Mouse (Mus musculus): Measurements from ENCODE around the gene Cdkn2a. TPM values are rescaled to one million over a fixed set of nuclear protein-coding genes. Genes with fewer than 3 reads are reported as not detected.

Gene Cdkn2a
- polyA plus RNA-seq, 1 experiment from 2014 or later, result not detected

DNA sequence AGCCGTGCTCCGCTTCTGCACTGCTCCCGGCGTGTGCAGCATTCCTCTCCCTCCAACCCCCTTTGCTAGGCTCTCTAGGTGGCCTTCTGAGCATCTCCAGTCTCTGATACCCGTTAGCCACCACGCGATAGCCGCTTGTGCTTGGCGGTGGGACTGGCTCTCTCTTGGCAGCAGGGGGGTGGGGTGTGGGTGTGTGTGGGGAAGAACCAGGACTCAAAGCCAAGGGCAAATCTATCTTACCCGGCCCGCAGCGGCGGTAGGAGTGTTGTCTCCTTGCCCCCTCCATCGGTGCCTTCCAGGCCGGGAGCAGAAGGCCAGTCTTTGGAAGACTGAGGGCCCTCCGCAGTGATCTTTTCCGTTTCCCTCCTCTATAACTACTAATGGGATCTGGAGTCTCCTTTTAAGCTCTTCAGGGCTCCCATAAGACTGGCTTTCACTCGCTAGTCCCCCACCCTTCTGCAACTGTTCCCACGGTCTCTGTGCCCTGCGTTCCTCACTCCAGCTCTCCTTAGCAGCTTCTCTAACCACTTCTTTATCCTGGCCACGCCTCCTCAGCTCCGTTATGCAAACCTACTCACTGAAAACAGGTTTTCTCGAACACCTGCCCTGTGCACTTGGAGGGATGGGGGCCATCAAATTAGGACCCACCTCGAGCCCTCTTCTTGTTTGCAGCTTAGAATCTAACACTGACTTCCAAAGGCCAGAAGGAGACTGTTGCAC, 19.5 kb downstream of the Cdkn2a start:
- H3K27me3 ChIP-seq (ENCODE audit: control insufficient read depth, insufficient read depth, low read length), result peaks cover 90% of the 10 kb centered on the region
- ATAC-seq (ENCODE audit: low FRiP score), result no peak; the same call in 1 of the 2 replicates
- H3K9me3 ChIP-seq (ENCODE audit: control insufficient read depth, low read length), result no peaks in the 10 kb centered on the region
- DNase-seq (ENCODE audit: low spot score), result peak; percentile 56
- H3K9ac ChIP-seq (ENCODE audit: low read depth, low read length), result no peak overlapping the region
- no peak overlapping the region for H3K4me2 ChIP-seq (replicated peaks; ENCODE audit: low read depth, low read length)
- H3K4me1 ChIP-seq (replicated peaks; ENCODE audit: control insufficient read depth, insufficient read depth, low read length), result no peaks in the 10 kb centered on the region
- 2% methylated on average over 24 of the region's 24 CpGs for WGBS
- no peak overlapping the region for H3K4me3 ChIP-seq (ENCODE audit: low read depth, low read length)
- no peak overlapping the region for H3K27ac ChIP-seq (ENCODE audit: low read depth, low read length)
- no peaks in the 10 kb centered on the region for H3K36me3 ChIP-seq (ENCODE audit: control insufficient read depth, insufficient read depth, low read length)

DNA sequence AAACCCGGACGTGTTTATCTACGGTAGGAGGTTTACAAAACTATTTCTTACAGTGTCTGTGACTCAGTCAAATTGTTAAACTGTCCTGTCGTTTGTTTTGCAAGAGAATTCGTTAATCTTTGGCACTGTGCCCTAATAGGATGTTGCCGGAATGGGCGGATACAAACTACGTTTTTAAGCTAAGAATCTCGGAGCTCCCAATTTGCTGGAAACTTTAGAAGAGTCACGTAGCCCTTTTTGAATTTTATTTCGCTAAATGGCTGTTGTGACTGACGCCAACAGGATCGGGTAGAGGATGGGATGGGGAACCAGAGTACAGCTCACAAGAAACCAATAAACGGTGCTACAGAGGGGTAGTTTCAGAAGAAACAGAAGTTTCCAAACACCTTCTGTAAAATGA, 20.4 kb downstream of the Cdkn2a start:
- Histone ChIP-seq H3K9ac (ENCODE audit: low read depth, low read length) (no peak overlapping the region), H3K27me3 (ENCODE audit: control insufficient read depth, insufficient read depth, low read length) (peaks cover 83% of the 10 kb centered on the region), H3K27ac (ENCODE audit: low read depth, low read length) (no peak overlapping the region), H3K36me3 (ENCODE audit: control insufficient read depth, insufficient read depth, low read length) (no peaks in the 10 kb centered on the region), H3K4me1 (replicated peaks; ENCODE audit: control insufficient read depth, insufficient read depth, low read length) (no peaks in the 10 kb centered on the region), H3K9me3 (ENCODE audit: control insufficient read depth, low read length) (no peaks in the 10 kb centered on the region), H3K4me3 (ENCODE audit: low read depth, low read length) (no peak overlapping the region), H3K4me2 (replicated peaks; ENCODE audit: low read depth, low read length) (no peak overlapping the region)
- WGBS, result 2% methylated on average over 14 of the region's 14 CpGs
- no peak for DNase-seq (ENCODE audit: low spot score)
- no peak for ATAC-seq (ENCODE audit: low FRiP score)

DNA sequence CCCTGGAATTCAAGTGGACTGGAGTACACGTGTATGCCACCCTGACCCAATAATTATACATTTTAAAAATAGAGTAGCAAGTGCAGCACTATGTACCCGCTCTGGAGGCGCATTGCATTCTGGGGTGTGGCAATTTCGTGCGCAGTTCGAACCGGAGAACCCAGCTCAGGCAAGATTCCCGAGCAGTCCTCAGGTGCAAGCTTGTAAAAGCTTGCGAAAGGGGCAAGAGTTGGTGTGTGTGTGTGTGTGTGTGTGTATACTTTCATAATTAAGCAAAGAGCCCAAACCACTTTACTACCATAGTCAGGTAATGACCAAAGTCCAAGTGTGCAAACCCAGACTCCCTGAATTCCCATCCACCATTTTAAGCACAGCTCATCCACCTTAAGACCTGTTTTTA, 20.9 kb downstream of the Cdkn2a start:
- no peak overlapping the region for H3K9ac ChIP-seq (ENCODE audit: low read depth, low read length)
- H3K36me3 ChIP-seq (ENCODE audit: control insufficient read depth, insufficient read depth, low read length), result no peaks in the 10 kb centered on the region
- H3K27ac ChIP-seq (ENCODE audit: low read depth, low read length), result no peak overlapping the region
- no peaks in the 10 kb centered on the region for H3K4me1 ChIP-seq (replicated peaks; ENCODE audit: control insufficient read depth, insufficient read depth, low read length)
- DNase-seq (ENCODE audit: low spot score), result peak; percentile 68
- no peak overlapping the region for H3K4me3 ChIP-seq (ENCODE audit: low read depth, low read length)
- no peak for ATAC-seq (ENCODE audit: low FRiP score)
- WGBS, result 1% methylated on average over 9 of the region's 9 CpGs
- H3K4me2 ChIP-seq (replicated peaks; ENCODE audit: low read depth, low read length), result no peak overlapping the region
- no peaks in the 10 kb centered on the region for H3K9me3 ChIP-seq (ENCODE audit: control insufficient read depth, low read length)
- H3K27me3 ChIP-seq (ENCODE audit: control insufficient read depth, insufficient read depth, low read length), result peaks cover 79% of the 10 kb centered on the region

DNA sequence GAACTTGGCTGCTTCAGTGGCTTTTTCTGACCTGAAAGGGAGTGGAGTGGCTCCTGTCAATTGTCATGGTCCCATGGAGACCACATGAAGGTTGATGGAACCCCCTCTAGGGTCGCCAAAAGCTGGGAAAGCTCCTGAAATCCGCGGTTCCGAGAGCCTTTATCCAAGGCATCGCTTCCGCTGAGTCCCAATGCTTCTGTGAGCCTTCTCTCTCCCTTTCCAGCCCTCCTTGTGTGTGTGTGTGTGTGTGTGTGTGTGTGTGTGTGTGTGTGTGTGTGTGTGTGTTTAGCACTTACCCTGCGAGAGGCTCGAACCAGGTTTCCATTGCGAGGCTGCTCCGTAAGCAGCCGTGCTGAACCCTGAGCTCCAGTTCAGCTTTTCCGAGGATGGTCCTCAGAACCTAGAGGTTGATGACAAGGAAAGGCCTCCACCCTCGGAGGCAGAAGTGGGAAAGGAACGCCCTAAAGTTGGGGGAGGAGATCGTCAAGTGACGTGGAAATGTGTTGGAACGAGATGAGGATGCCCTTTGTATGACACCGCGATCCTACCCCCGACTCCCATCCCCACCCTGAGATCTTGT, 21.4 kb downstream of the Cdkn2a start:
- ATAC-seq (ENCODE audit: low FRiP score) (peak; percentile 6; the same call in 1 of the 2 replicates), DNase-seq (ENCODE audit: low spot score) (peak; percentile 57)
- Histone ChIP-seq H3K27ac (ENCODE audit: low read depth, low read length) (no peak overlapping the region), H3K4me1 (replicated peaks; ENCODE audit: control insufficient read depth, insufficient read depth, low read length) (no peaks in the 10 kb centered on the region), H3K9ac (ENCODE audit: low read depth, low read length) (no peak overlapping the region), H3K9me3 (ENCODE audit: control insufficient read depth, low read length) (no peaks in the 10 kb centered on the region), H3K4me2 (replicated peaks; ENCODE audit: low read depth, low read length) (no peak overlapping the region), H3K27me3 (ENCODE audit: control insufficient read depth, insufficient read depth, low read length) (peaks cover 75% of the 10 kb centered on the region), H3K36me3 (ENCODE audit: control insufficient read depth, insufficient read depth, low read length) (no peaks in the 10 kb centered on the region), H3K4me3 (ENCODE audit: low read depth, low read length) (no peak overlapping the region)
- WGBS, result under 1% methylated on average over 20 of the region's 20 CpGs

GRCm38 (mm10) chr4:89272101-89272718, 22.2 kb downstream of the Cdkn2a start:
- 3% methylated on average over 18 of the region's 18 CpGs for WGBS
- Histone ChIP-seq H3K36me3 (ENCODE audit: control insufficient read depth, insufficient read depth, low read length) (no peaks in the 10 kb centered on the region), H3K4me2 (replicated peaks; ENCODE audit: low read depth, low read length) (no peak overlapping the region), H3K9me3 (ENCODE audit: control insufficient read depth, low read length) (no peaks in the 10 kb centered on the region), H3K9ac (ENCODE audit: low read depth, low read length) (no peak overlapping the region), H3K4me1 (replicated peaks; ENCODE audit: control insufficient read depth, insufficient read depth, low read length) (no peaks in the 10 kb centered on the region), H3K27me3 (ENCODE audit: control insufficient read depth, insufficient read depth, low read length) (peaks cover 67% of the 10 kb centered on the region), H3K27ac (ENCODE audit: low read depth, low read length) (no peak overlapping the region), H3K4me3 (ENCODE audit: low read depth, low read length) (no peak overlapping the region)
- peak; percentile 51 for DNase-seq (ENCODE audit: low spot score)
- ATAC-seq (ENCODE audit: low FRiP score), result 0 out of 2 replicates have a peak, but pooled peaks have one; percentile 28

DNA sequence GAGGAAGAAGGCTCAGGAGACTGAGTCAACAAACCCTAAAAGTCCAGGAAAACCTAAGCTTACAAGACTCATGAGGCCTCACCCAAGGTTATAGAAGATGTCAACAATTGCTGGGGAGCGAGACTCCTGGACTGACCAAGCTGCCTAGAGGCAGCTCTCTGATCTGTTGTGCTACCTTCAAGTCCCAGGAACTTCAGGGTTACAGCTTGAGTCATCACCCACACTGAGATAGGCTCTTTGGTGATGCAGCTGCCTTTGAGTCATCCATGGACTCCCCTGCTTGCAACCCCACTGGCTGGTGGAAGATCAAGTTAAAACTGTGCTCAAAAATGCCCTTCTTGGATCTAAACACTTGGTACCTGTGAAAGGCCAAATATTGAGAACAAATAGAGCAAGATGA, 36.7 kb downstream of the Cdkn2a start:
- H3K4me1 ChIP-seq (replicated peaks; ENCODE audit: control insufficient read depth, insufficient read depth, low read length), result no peaks in the 10 kb centered on the region
- no peak overlapping the region for H3K4me3 ChIP-seq (ENCODE audit: low read depth, low read length)
- H3K36me3 ChIP-seq (ENCODE audit: control insufficient read depth, insufficient read depth, low read length), result no peaks in the 10 kb centered on the region
- no peak overlapping the region for H3K4me2 ChIP-seq (replicated peaks; ENCODE audit: low read depth, low read length)
- H3K27ac ChIP-seq (ENCODE audit: low read depth, low read length), result no peak overlapping the region
- ATAC-seq (ENCODE audit: low FRiP score) (no peak), DNase-seq (ENCODE audit: low spot score) (no peak)
- no peaks in the 10 kb centered on the region for H3K27me3 ChIP-seq (ENCODE audit: control insufficient read depth, insufficient read depth, low read length)
- no peaks in the 10 kb centered on the region for H3K9me3 ChIP-seq (ENCODE audit: control insufficient read depth, low read length)
- no peak overlapping the region for H3K9ac ChIP-seq (ENCODE audit: low read depth, low read length)
- WGBS, result 80% methylated on average over 1 of the region's 1 CpGs

DNA sequence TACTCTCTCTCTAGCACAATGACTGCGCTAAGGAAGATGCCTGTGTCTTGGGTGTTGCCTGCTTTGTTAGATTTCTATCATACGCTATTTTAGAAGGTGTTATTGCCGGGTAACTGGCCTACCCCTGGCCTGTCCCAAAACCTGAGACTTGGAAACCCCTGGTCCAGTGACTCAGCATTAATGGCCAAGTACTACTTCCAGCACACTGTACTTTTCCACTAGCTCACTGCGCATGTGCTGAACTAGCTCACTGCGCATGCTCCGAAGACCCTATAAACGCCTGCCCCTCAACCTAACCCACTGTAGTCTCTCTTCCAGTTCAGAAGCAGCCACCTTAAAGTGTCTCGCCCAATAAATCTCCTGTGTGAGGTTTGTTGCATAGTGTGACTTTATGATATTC, 60.0 kb downstream of the Cdkn2a start:
- Histone ChIP-seq H3K36me3 (ENCODE audit: control insufficient read depth, insufficient read depth, low read length) (no peaks in the 10 kb centered on the region), H3K27me3 (ENCODE audit: control insufficient read depth, insufficient read depth, low read length) (no peaks in the 10 kb centered on the region), H3K4me3 (ENCODE audit: low read depth, low read length) (no peak overlapping the region), H3K9ac (ENCODE audit: low read depth, low read length) (no peak overlapping the region), H3K27ac (ENCODE audit: low read depth, low read length) (no peak overlapping the region), H3K9me3 (ENCODE audit: control insufficient read depth, low read length) (no peaks in the 10 kb centered on the region), H3K4me1 (replicated peaks; ENCODE audit: control insufficient read depth, insufficient read depth, low read length) (no peaks in the 10 kb centered on the region), H3K4me2 (replicated peaks; ENCODE audit: low read depth, low read length) (no peak overlapping the region)
- WGBS, result 93% methylated on average over 8 of the region's 8 CpGs
- DNase-seq (ENCODE audit: low spot score) (no peak), ATAC-seq (ENCODE audit: low FRiP score) (no peak)
